Comparison of ENCODE assay signal across 8 mouse cellular contexts in the genomic region with DNA sequence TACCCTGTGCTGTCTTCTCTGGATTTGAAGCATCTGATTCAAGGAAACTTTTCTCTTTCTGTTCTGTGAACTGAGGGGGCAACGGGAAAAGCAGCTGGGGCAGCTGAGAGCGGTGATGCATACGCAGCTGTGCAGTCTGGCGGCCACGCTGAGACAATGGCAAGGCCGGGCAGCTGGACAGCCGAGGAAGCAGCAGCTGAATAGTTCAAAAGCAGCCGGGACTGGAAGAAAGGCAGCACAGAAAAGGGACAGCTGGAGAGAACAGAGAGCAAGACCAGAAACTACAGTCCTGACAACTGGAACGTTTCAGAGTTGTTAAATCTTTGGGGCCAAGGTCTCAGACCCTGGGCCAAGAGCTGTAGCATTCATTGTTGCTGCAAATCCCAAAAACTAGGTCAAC. TPM values are rescaled to one million over a fixed set of nuclear protein-coding genes. Genes with fewer than 3 reads are reported as not detected.
DNase-seq lines count a peak whose midpoint lies in the region; ATAC-seq and TF ChIP-seq lines count a peak whose summit lies in the region.

No protein-coding gene starts in this region.

- no peak for TF ChIP-seq POLR2A in brain, embryonic 14.5 days (IDR thresholded peaks at IDR 0.05; ENCODE audit: borderline replicate concordance, extremely low read depth, insufficient read depth, insufficient read length, poor library complexity, severe bottlenecking)

- H3K4me3 ChIP-seq in forebrain, embryonic 15.5 days: peak overlapping the region; percentile 71
- peak overlapping the region; percentile 92 for H3K4me3 ChIP-seq in hindbrain, embryonic 10.5 days
- 0 out of 2 replicates have a peak overlapping the region, but pooled peaks have one; percentile 80 for H3K4me3 ChIP-seq in limb, embryonic 15.5 days
- peak overlapping the region; percentile 89 for H3K4me3 ChIP-seq in neural tube, embryonic 11.5 days (ENCODE audit: low read depth, low read length)

- no peaks in the 10 kb centered on the region for H3K27me3 ChIP-seq in forebrain, embryonic 15.5 days
- H3K27me3 ChIP-seq in hindbrain, embryonic 10.5 days (ENCODE audit: insufficient read depth, poor library complexity, severe bottlenecking): no peaks in the 10 kb centered on the region
- H3K27me3 ChIP-seq in limb, embryonic 15.5 days: no peaks in the 10 kb centered on the region
- H3K27me3 ChIP-seq in neural tube, embryonic 11.5 days (ENCODE audit: control insufficient read depth, insufficient read depth, low read length): no peaks in the 10 kb centered on the region

- peaks cover 25% of the 10 kb centered on the region for H3K36me3 ChIP-seq in forebrain, embryonic 15.5 days
- H3K36me3 ChIP-seq in hindbrain, embryonic 10.5 days: peaks cover 27% of the 10 kb centered on the region
- H3K36me3 ChIP-seq in limb, embryonic 15.5 days: peaks cover 23% of the 10 kb centered on the region
- peaks cover 3% of the 10 kb centered on the region for H3K36me3 ChIP-seq in neural tube, embryonic 11.5 days (ENCODE audit: control insufficient read depth, insufficient read depth, low read length)

- 6% methylated on average over 9 of the region's 9 CpGs for WGBS in forebrain, embryonic 15.5 days
- WGBS in hindbrain, embryonic 10.5 days: 15% methylated on average over 9 of the region's 9 CpGs
- WGBS in limb, embryonic 15.5 days: 50% methylated on average over 9 of the region's 9 CpGs
- 12% methylated on average over 9 of the region's 9 CpGs for WGBS in neural tube, embryonic 11.5 days

- no peaks in the 10 kb centered on the region for H3K9me3 ChIP-seq in forebrain, embryonic 15.5 days
- H3K9me3 ChIP-seq in hindbrain, embryonic 10.5 days: no peaks in the 10 kb centered on the region
- no peaks in the 10 kb centered on the region for H3K9me3 ChIP-seq in limb, embryonic 15.5 days
- H3K9me3 ChIP-seq in neural tube, embryonic 11.5 days (ENCODE audit: control insufficient read depth, low read length): no peaks in the 10 kb centered on the region

- peaks cover 19% of the 10 kb centered on the region for H3K4me1 ChIP-seq in forebrain, embryonic 15.5 days
- H3K4me1 ChIP-seq in hindbrain, embryonic 10.5 days (replicated peaks): peaks cover 19% of the 10 kb centered on the region
- H3K4me1 ChIP-seq in limb, embryonic 15.5 days: peaks cover 9% of the 10 kb centered on the region; the same call in 1 of the 2 replicates
- peaks cover 4% of the 10 kb centered on the region; the same call in 1 of the 2 replicates for H3K4me1 ChIP-seq in neural tube, embryonic 11.5 days (ENCODE audit: control insufficient read depth, insufficient read depth, low read length)

- peak overlapping the region; percentile 71 for H3K4me2 ChIP-seq in forebrain, embryonic 15.5 days (replicated peaks)
- peak overlapping the region; percentile 76; the same call in 1 of the 2 replicates for H3K4me2 ChIP-seq in limb, embryonic 15.5 days
- peak overlapping the region; percentile 78 for H3K4me2 ChIP-seq in neural tube, embryonic 11.5 days (ENCODE audit: low read depth)

- peak; percentile 32 for ATAC-seq in forebrain, embryonic 15.5 days (replicated peaks)
- ATAC-seq in limb, embryonic 15.5 days (ENCODE audit: insufficient number of reproducible peaks, low FRiP score, low TSS enrichment, low read depth): peak; percentile 56; the same call in 1 of the 2 replicates
- peak; percentile 56; the same call in 1 of the 2 replicates for ATAC-seq in neural tube, embryonic 11.5 days (ENCODE audit: insufficient read depth, low FRiP score, low TSS enrichment)
- no peak for ATAC-seq in megakaryocyte-erythroid progenitor cell, adult 5-6 weeks (replicated peaks; ENCODE audit: low FRiP score, low TSS enrichment, poor library complexity, severe bottlenecking)

- peak; percentile 40 for DNase-seq in MN1 (ENCODE audit: low spot score)
- peak; percentile 78 for DNase-seq in brain, embryonic 14.5 days (ENCODE audit: low read depth)
- DNase-seq in hindbrain, embryonic 10.5 days (ENCODE audit: low spot score): peak; percentile 77
- DNase-seq in neural tube, embryonic 11.5 days (ENCODE audit: low spot score): peak; percentile 72
- DNase-seq in ovary, postnatal 14 days (ENCODE audit: low spot score): no peak

- peak overlapping the region; percentile 68; the same call in 1 of the 2 replicates for H3K27ac ChIP-seq in forebrain, embryonic 15.5 days (replicated peaks)
- peak overlapping the region; percentile 89 for H3K27ac ChIP-seq in hindbrain, embryonic 10.5 days
- H3K27ac ChIP-seq in limb, embryonic 15.5 days: no peak overlapping the region; the same call in 1 of the 2 replicates
- peak overlapping the region; percentile 78 for H3K27ac ChIP-seq in neural tube, embryonic 11.5 days (ENCODE audit: low read depth, low read length)

- TF ChIP-seq CTCF in brain, embryonic 14.5 days (IDR thresholded peaks at IDR 0.05; ENCODE audit: borderline replicate concordance, extremely low read depth, insufficient read depth, insufficient read length): no peak

- H3K9ac ChIP-seq in forebrain, embryonic 15.5 days (replicated peaks): 0 out of 2 replicates have a peak overlapping the region, but pooled peaks have one; percentile 60
- no peak overlapping the region for H3K9ac ChIP-seq in limb, embryonic 15.5 days
- peak overlapping the region; percentile 73 for H3K9ac ChIP-seq in neural tube, embryonic 11.5 days (ENCODE audit: low read length)

RNA-seq across cellular contexts. Expression of a gene that starts 1.1 kb away (rescaled TPM):
- polyA plus RNA-seq in brain, embryonic 14.5 days (2012; rRNA removed): 41.2 and 45.7 TPM in 2 replicates
- polyA plus RNA-seq in forebrain, embryonic 15.5 days (2015; fragmentation: Nextera tagmentation; extraction: Ambion mirVana): 84.6 and 86.7 TPM in 2 replicates
- 91.7 and 101 TPM in 2 replicates for polyA plus RNA-seq in hindbrain, embryonic 10.5 days (2016; fragmentation: Nextera tagmentation; extraction: Ambion mirVana)
- polyA plus RNA-seq in limb, embryonic 15.5 days (2015; fragmentation: Nextera tagmentation; extraction: Ambion mirVana): 52.3 and 55.8 TPM in 2 replicates
- 97.4 and 105 TPM in 2 replicates for polyA plus RNA-seq in neural tube, embryonic 11.5 days (2014; fragmentation: Nextera tagmentation; extraction: Ambion mirVana)
- 57.8 and 68.1 TPM in 2 replicates for total RNA-seq in megakaryocyte-erythroid progenitor cell, adult 5-6 weeks (2014; fragmentation: Nextera tagmentation)
- 117 and 135 TPM in 2 replicates for total RNA-seq in megakaryocyte-erythroid progenitor cell, adult 5-6 weeks (2017)

RNA-seq across cellular contexts. Expression of a gene that starts 20.6 kb away (rescaled TPM):
- 45.0 and 73.5 TPM in 2 replicates for polyA plus RNA-seq in brain, embryonic 14.5 days (2012; rRNA removed)
- 90.1 and 101 TPM in 2 replicates for polyA plus RNA-seq in forebrain, embryonic 15.5 days (2015; fragmentation: Nextera tagmentation; extraction: Ambion mirVana)
- 217 and 241 TPM in 2 replicates for polyA plus RNA-seq in hindbrain, embryonic 10.5 days (2016; fragmentation: Nextera tagmentation; extraction: Ambion mirVana)
- polyA plus RNA-seq in limb, embryonic 15.5 days (2015; fragmentation: Nextera tagmentation; extraction: Ambion mirVana): 130 and 132 TPM in 2 replicates
- 247 and 248 TPM in 2 replicates for polyA plus RNA-seq in neural tube, embryonic 11.5 days (2014; fragmentation: Nextera tagmentation; extraction: Ambion mirVana)
- total RNA-seq in megakaryocyte-erythroid progenitor cell, adult 5-6 weeks (2014; fragmentation: Nextera tagmentation): 167 and 202 TPM in 2 replicates
- total RNA-seq in megakaryocyte-erythroid progenitor cell, adult 5-6 weeks (2017): 173 and 226 TPM in 2 replicates

RNA-seq across cellular contexts. Expression of a gene that starts 29.7 kb away (rescaled TPM):
- 0.35 and 0.40 TPM in 2 replicates for polyA plus RNA-seq in brain, embryonic 14.5 days (2012; rRNA removed)
- polyA plus RNA-seq in forebrain, embryonic 15.5 days (2015; fragmentation: Nextera tagmentation; extraction: Ambion mirVana): 0.36 and 0.43 TPM in 2 replicates
- polyA plus RNA-seq in hindbrain, embryonic 10.5 days (2016; fragmentation: Nextera tagmentation; extraction: Ambion mirVana): 0.07 and 0.50 TPM in 2 replicates
- 0.06 TPM in 1 of 2 replicates, not detected in the other for polyA plus RNA-seq in limb, embryonic 15.5 days (2015; fragmentation: Nextera tagmentation; extraction: Ambion mirVana)
- 0.11 and 0.16 TPM in 2 replicates for polyA plus RNA-seq in neural tube, embryonic 11.5 days (2014; fragmentation: Nextera tagmentation; extraction: Ambion mirVana)
- not detected in 2 replicates for total RNA-seq in megakaryocyte-erythroid progenitor cell, adult 5-6 weeks (2014; fragmentation: Nextera tagmentation)
- total RNA-seq in megakaryocyte-erythroid progenitor cell, adult 5-6 weeks (2017): not detected in 2 replicates
